Mouse (Mus musculus) cerebellum, adult (tissue): ENCODE measurements around the gene 9230102O04Rik.
A peak's percentile ranks its signal among the peaks of the same experiment; 100 is the strongest.

Experiments
- ATAC-seq: cut with Nextera tagmentation; 2 replicates; pipeline ENCODE4 v1.9.2; 2017; ENCODE audit warnings: mild to moderate bottlenecking, moderate library complexity, mixed read lengths; ENCODE audit not compliant: insufficient number of reproducible peaks, low FRiP score, low TSS enrichment

The 9230102O04Rik gene

GRCm38 (mm10) chr2:9874467-9875219, 14.7 kb downstream of the 9230102O04Rik start:
- ATAC-seq = no peak

GRCm38 (mm10) chr2:9873757-9874156, 15.6 kb downstream of the 9230102O04Rik start:
- no peak for ATAC-seq

GRCm38 (mm10) chr2:9872682-9873081, 16.7 kb downstream of the 9230102O04Rik start:
- no peak for ATAC-seq

GRCm38 (mm10) chr2:9871798-9872197, 17.5 kb downstream of the 9230102O04Rik start:
- no peak for ATAC-seq

DNA sequence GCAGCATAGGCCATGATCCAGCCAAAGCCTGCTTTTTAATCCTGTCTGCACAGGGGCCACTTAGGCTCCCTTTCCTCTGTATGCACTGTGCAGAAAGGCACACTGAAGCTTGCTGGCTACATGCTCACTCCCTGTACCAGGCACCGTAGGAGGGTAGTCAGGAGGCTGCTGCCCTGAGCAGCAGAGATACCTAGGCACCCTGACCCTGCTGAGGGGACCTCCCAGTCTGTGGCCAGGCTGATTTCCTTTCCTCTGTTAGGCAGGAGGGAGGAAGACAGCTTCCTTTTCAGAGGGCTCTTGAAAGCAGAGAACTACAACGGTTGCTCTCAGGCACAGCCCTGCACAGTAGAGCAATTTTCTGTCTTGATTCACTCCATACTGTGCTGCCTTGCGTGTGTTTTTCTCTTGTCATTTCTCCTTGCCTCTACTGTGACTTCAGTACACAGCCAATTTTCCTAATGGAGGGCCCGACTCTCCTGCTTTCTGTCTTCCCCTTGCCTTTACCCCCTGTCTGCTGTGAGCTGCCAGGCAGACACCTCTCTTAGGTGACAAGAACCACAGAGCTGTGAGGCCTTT, 18.1 kb downstream of the 9230102O04Rik start:
- no peak for ATAC-seq

- ATAC-seq = no peak
These were observed 22.1 kb downstream of the 9230102O04Rik start for GRCm38 (mm10) chr2:9867092-9867825.

- no peak for ATAC-seq
These were observed 28.6 kb downstream of the 9230102O04Rik start for GRCm38 (mm10) chr2:9860698-9861097.

DNA sequence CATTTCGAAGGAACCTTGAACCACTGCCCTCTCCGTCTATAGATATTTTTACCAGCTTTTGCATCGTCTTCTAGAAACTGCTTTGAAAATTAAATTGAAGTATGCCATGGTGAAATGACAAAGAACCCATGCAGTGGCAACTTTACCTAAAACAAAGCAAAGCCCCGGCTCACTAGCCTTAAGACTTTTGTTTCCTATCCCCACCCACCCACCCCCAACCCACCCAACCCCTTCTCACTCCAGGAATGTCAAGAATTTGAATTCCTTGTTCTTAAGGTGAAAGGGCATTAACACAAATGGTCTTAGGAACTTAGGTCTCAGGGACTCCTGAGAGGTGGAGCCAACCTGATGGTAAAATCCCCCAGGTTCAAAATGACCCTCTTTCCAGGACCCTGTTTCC, 33.5 kb downstream of the 9230102O04Rik start:
- no peak for ATAC-seq

GRCm38 (mm10) chr2:9852851-9853576, 36.3 kb downstream of the 9230102O04Rik start:
- ATAC-seq = no peak

DNA sequence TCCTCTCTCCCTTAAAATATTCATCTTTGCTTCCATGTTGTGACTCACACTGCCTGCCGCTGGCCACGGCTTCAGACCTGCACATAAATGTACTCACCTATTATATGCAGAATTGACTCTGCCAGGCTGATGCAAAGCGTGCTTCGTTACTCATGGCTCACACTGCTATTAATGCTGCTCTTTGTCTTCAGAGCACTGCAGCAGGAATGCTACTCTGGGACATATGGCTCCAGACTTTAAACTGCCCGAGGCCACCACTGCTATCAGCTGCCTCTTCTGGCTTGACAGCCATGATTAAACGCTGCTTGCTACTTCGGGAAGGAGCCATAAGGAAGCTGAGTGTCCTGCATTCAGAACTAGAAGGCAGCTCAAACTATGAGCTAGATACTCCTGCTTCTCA, 54.1 kb downstream of the 9230102O04Rik start:
- ATAC-seq = peak; percentile 29; the same call in 1 of the 2 replicates

- ATAC-seq = no peak
These were observed 55.6 kb downstream of the 9230102O04Rik start for GRCm38 (mm10) chr2:9833712-9834111.
